Mouse (Mus musculus): ENCODE data around the gene D130052B06Rik. TPM values are rescaled to one million over a fixed set of nuclear protein-coding genes. Genes with fewer than 3 reads are reported as not detected.

The D130052B06Rik gene
- total RNA-seq (2015), result not detected in 2 replicates
- total RNA-seq (2017), result not detected in 2 replicates

- no peak for ATAC-seq (replicated peaks; ENCODE audit: poor library complexity)
Observed at GRCm38 (mm10) chr11:33598986-33599385, at the start of gene D130052B06Rik. Gene D130052B06Rik (plus strand): TSS chr11:33599302.

- ATAC-seq (replicated peaks; ENCODE audit: poor library complexity), result no peak
Observed at GRCm38 (mm10) chr11:33550861-33551560, 48.1 kb upstream of the D130052B06Rik start.

GRCm38 (mm10) chr11:33554123-33554522 lies 45.0 kb upstream of the D130052B06Rik start:
- ATAC-seq (replicated peaks; ENCODE audit: poor library complexity), result peak; percentile 42; the same call in 1 of the 2 replicates

- no peak for ATAC-seq (replicated peaks; ENCODE audit: poor library complexity)
Observed at GRCm38 (mm10) chr11:33563921-33564320, 35.2 kb upstream of the D130052B06Rik start.

GRCm38 (mm10) chr11:33570413-33570812 lies 28.7 kb upstream of the D130052B06Rik start:
- ATAC-seq (replicated peaks; ENCODE audit: poor library complexity), result no peak

- ATAC-seq (replicated peaks; ENCODE audit: poor library complexity), result no peak; the same call in 1 of the 2 replicates
Observed at GRCm38 (mm10) chr11:33574944-33575343, 24.2 kb upstream of the D130052B06Rik start.

GRCm38 (mm10) chr11:33578859-33579258 lies 20.2 kb upstream of the D130052B06Rik start, which contains the start of gene Gabrp:
Gene Gabrp (minus strand): TSS chr11:33578959.
- no peak for ATAC-seq (replicated peaks; ENCODE audit: poor library complexity)

GRCm38 (mm10) chr11:33579621-33580020 lies 19.5 kb upstream of the D130052B06Rik start:
- ATAC-seq (replicated peaks; ENCODE audit: poor library complexity), result no peak

- no peak for ATAC-seq (replicated peaks; ENCODE audit: poor library complexity)
Observed at GRCm38 (mm10) chr11:33586614-33587013, 12.5 kb upstream of the D130052B06Rik start.

GRCm38 (mm10) chr11:33590771-33591170 lies 8.3 kb upstream of the D130052B06Rik start:
- no peak for ATAC-seq (replicated peaks; ENCODE audit: poor library complexity)

- ATAC-seq (replicated peaks; ENCODE audit: poor library complexity), result no peak
Observed at GRCm38 (mm10) chr11:33592826-33593225, 6.3 kb upstream of the D130052B06Rik start.

GRCm38 (mm10) chr11:33596655-33597054 lies 2.4 kb upstream of the D130052B06Rik start:
- ATAC-seq (replicated peaks; ENCODE audit: poor library complexity), result no peak

GRCm38 (mm10) chr11:33603174-33603573 lies 4.1 kb downstream of the D130052B06Rik start:
- no peak for ATAC-seq (replicated peaks; ENCODE audit: poor library complexity)

GRCm38 (mm10) chr11:33607784-33608183 lies 8.7 kb downstream of the D130052B06Rik start:
- no peak for ATAC-seq (replicated peaks; ENCODE audit: poor library complexity)

- ATAC-seq (replicated peaks; ENCODE audit: poor library complexity), result peak; percentile 98
Observed at GRCm38 (mm10) chr11:33614218-33614617, 15.1 kb downstream of the D130052B06Rik start.

- no peak for ATAC-seq (replicated peaks; ENCODE audit: poor library complexity)
Observed at GRCm38 (mm10) chr11:33627136-33627742, 28.1 kb downstream of the D130052B06Rik start.

- 0 out of 2 replicates have a peak, but pooled peaks have one; percentile 37 for ATAC-seq (replicated peaks; ENCODE audit: poor library complexity)
Observed at GRCm38 (mm10) chr11:33637107-33637506, 38.0 kb downstream of the D130052B06Rik start.

- ATAC-seq (replicated peaks; ENCODE audit: poor library complexity), result no peak
Observed at GRCm38 (mm10) chr11:33649358-33649757, 50.3 kb downstream of the D130052B06Rik start.

- ATAC-seq (replicated peaks; ENCODE audit: poor library complexity), result no peak
Observed at GRCm38 (mm10) chr11:33654485-33654884, 55.4 kb downstream of the D130052B06Rik start.

GRCm38 (mm10) chr11:33655221-33655620 lies 56.1 kb downstream of the D130052B06Rik start:
- no peak for ATAC-seq (replicated peaks; ENCODE audit: poor library complexity)

GRCm38 (mm10) chr11:33655861-33656593 lies 56.9 kb downstream of the D130052B06Rik start:
- ATAC-seq (replicated peaks; ENCODE audit: poor library complexity), result no peak

All from megakaryocyte progenitor cell, adult 5-6 weeks (primary cell).